Mouse (Mus musculus) liver (tissue): ENCODE measurements around the gene Ppfia4.
"Not testable (repeated sequence)": the region's sequence is repeated elsewhere in the genome, so short reads cannot be mapped to it uniquely, and the experiment has no call there.

Experiments
- DNase-seq: peaks from one replicate; pipeline ENCODE4 v3.0.0-alpha.2; 2020; ENCODE audit warnings: mixed read lengths

Gene Ppfia4

DNA sequence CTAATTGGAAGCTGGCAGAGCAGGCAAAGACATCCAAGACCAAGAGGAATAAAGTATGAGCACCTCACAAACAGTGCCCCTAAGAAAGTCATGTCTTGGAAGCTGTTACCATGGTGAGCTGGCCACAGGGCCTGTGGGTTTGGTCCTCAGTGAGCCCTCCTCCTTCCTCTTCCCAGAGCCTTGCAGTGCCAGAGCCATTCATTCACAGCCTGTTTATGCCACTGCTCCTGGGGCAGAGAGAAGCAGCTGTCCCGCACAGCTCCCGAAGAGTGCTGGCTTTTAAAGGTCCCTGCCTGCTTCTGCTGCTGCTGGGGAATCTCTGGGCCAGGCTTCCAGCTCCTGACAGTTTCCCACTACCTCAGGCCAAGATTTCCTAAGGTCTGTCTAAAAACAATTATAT is 66.9 kb downstream of the Ppfia4 start:
- no peak for DNase-seq

DNA sequence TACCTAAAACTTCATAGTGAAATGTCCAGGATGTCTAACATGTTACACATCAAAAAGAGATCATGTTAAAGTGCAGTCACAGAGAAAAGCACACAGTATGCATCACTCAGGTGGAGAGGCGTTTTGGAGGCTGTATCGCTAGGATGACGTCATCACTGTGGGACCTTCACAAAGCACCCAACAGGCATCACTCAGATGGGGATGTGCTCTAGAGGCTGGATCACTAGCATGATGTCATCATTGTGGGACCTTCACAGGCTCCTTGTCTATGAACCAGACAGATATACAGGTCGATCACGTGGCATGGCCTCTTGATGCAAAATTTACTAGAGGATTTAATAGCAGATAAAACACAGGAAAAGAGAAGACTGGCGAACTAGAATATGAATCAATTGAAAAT is 68.4 kb downstream of the Ppfia4 start:
- no peak for DNase-seq

DNA sequence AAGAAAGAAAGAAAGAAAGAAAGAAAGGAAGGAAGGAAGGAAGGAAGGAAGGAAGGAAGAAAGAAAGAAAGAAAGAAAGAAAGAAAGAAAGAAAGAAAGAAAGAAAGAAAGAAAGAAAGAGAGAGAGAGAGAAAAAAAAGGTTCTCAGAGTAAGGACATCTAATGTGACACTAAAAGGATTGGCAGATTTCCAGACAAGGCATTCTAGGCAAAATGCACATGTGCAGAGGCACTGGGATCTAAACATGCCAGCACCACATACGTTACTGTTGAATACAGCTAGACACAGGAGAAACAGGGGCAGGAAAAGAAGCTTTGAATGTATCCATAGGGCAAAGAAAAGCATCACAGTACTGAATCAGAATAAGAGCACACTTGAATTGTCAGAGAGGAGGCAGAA is 83.0 kb downstream of the Ppfia4 start:
- DNase-seq: not testable (repeated sequence)
